Mouse (Mus musculus) lung, postnatal 36 days (tissue): ENCODE results near the gene Mob3a.

Experiments
- DNase-seq: peaks from one replicate; pipeline ENCODE4 v3.0.0; 2022; ENCODE audit warnings: mixed read lengths

The Mob3a gene

GRCm38 (mm10) chr10:80701721-80702535 is at the start of gene Mob3a, which contains the start of gene Izumo4:
Mob3a (minus strand) TSS chr10:80701977.
Izumo4 (plus strand) TSS chr10:80702184.
- DNase-seq, result peak; percentile 100

- DNase-seq, result peak; percentile 89
These were observed 49.5 kb upstream of the Mob3a start for GRCm38 (mm10) chr10:80751188-80751832.

- DNase-seq, result peak; percentile 83
These were observed 46.8 kb upstream of the Mob3a start for GRCm38 (mm10) chr10:80748609-80749008.

GRCm38 (mm10) chr10:80747410-80747809 is 45.6 kb upstream of the Mob3a start:
- DNase-seq, result peak; percentile 78

- peak; percentile 90 for DNase-seq
These were observed 42.5 kb upstream of the Mob3a start for GRCm38 (mm10) chr10:80744262-80744661.

- peak; percentile 100 for DNase-seq
These were observed 40.6 kb upstream of the Mob3a start, which contains the start of gene Ap3d1 for GRCm38 (mm10) chr10:80742180-80742978. Ap3d1 (minus strand) TSS chr10:80742264.

- no peak for DNase-seq
These were observed 39.9 kb upstream of the Mob3a start for GRCm38 (mm10) chr10:80741634-80742179.

- DNase-seq, result peak; percentile 30
These were observed 39.4 kb upstream of the Mob3a start for GRCm38 (mm10) chr10:80741146-80741545.

GRCm38 (mm10) chr10:80738657-80739056 is 36.9 kb upstream of the Mob3a start:
- DNase-seq, result no peak

GRCm38 (mm10) chr10:80736731-80737130 is 35.0 kb upstream of the Mob3a start:
- no peak for DNase-seq

GRCm38 (mm10) chr10:80732611-80733101 is 30.9 kb upstream of the Mob3a start:
- no peak for DNase-seq

- peak; percentile 34 for DNase-seq
These were observed 25.8 kb upstream of the Mob3a start for GRCm38 (mm10) chr10:80727369-80728127.

GRCm38 (mm10) chr10:80717281-80717680 is 15.5 kb upstream of the Mob3a start:
- no peak for DNase-seq

- no peak for DNase-seq
These were observed 9.1 kb upstream of the Mob3a start for GRCm38 (mm10) chr10:80710834-80711233.

GRCm38 (mm10) chr10:80705479-80705878 is 3.7 kb upstream of the Mob3a start:
- DNase-seq, result no peak

GRCm38 (mm10) chr10:80705033-80705432 is 3.3 kb upstream of the Mob3a start:
- DNase-seq, result no peak

- no peak for DNase-seq
These were observed 2.6 kb upstream of the Mob3a start for GRCm38 (mm10) chr10:80704418-80704817.

GRCm38 (mm10) chr10:80703643-80704042 is 1.9 kb upstream of the Mob3a start:
- DNase-seq, result no peak

- DNase-seq, result peak; percentile 98
These were observed 986 bp upstream of the Mob3a start for GRCm38 (mm10) chr10:80702536-80703390.

- DNase-seq, result peak; percentile 27
These were observed 1.0 kb downstream of the Mob3a start for GRCm38 (mm10) chr10:80700732-80701131.

GRCm38 (mm10) chr10:80700038-80700504 is 1.7 kb downstream of the Mob3a start:
- no peak for DNase-seq
